In genomic region chr2:164168571-164168946, GRCm38 (mm10) we compare ENCODE assay signal across 9 mouse cellular contexts. TPM values are rescaled to one million over a fixed set of nuclear protein-coding genes. Genes with fewer than 3 reads are reported as not detected.
DNase-seq lines count a peak whose midpoint lies in the region; ATAC-seq and TF ChIP-seq lines count a peak whose summit lies in the region.
"Had no signal": no experiment of that assay in that cellular context is flagged by ENCODE, and none has a peak within 500 bp of the region (broad histone marks: within the 10 kb centered on the region; RNA-seq: fewer than 3 reads in every experiment).

No protein-coding gene starts in this region.

- DNase-seq in heart, adult 9 months (ENCODE audit: low spot score in 2 of 2): no peak
- peak; percentile 50 to 62 for DNase-seq in left cerebral cortex, postnatal 36 days (ENCODE audit: low spot score in 2 of 2)
- no peak for DNase-seq in ovary, adult 18-20 months (ENCODE audit: low spot score)
- DNase-seq in cerebellum, postnatal 25 days: no peak

- no peak for ATAC-seq in heart, embryonic 16.5 days (replicated peaks; ENCODE audit: extremely low read depth, insufficient read depth, low FRiP score)
- ATAC-seq in CD4-positive, CD25-positive, alpha-beta regulatory T cell, adult 4 months: peak; percentile 68
- peak; percentile 22; the same call in 1 of the 2 replicates for ATAC-seq in embryonic facial prominence, embryonic 15.5 days (ENCODE audit: insufficient number of reproducible peaks, low FRiP score, low TSS enrichment, low read depth)
- ATAC-seq: Patski had no signal

- intact Hi-C loops in left cerebral cortex, postnatal 36 days (cut with DNase I): no loop called here

- no peaks in the 10 kb centered on the region; the same call in 1 of the 2 replicates for H3K9me3 ChIP-seq in heart, embryonic 16.5 days (replicated peaks; ENCODE audit: control insufficient read depth, low read length)
- H3K9me3 ChIP-seq in embryonic facial prominence, embryonic 15.5 days (replicated peaks): no peaks in the 10 kb centered on the region

- H3K4me3 ChIP-seq in heart, embryonic 16.5 days (ENCODE audit: low read length): peak overlapping the region; percentile 42
- H3K4me3 ChIP-seq in embryonic facial prominence, embryonic 15.5 days (replicated peaks): peak overlapping the region; percentile 40
- peak overlapping the region; percentile 13; the same call in 1 of the 2 replicates for H3K4me3 ChIP-seq in olfactory bulb, adult 2 months (ENCODE audit: insufficient read depth, low read depth, low read length)

- no peak for TF ChIP-seq POLR2A in olfactory bulb, adult 2 months (IDR thresholded peaks at IDR 0.05; ENCODE audit: insufficient read depth, low read depth, low read length)

- WGBS in heart, embryonic 16.5 days: 13% methylated on average over 42 of the region's 42 CpGs
- 15% methylated on average over 42 of the region's 42 CpGs for WGBS in embryonic facial prominence, embryonic 15.5 days
- 9% methylated on average over 42 of the region's 42 CpGs for WGBS in olfactory bulb, adult 2 months

- H3K4me2 ChIP-seq in heart, embryonic 16.5 days (ENCODE audit: low read depth, low read length): peak overlapping the region; percentile 60
- peak overlapping the region; percentile 62 for H3K4me2 ChIP-seq in embryonic facial prominence, embryonic 15.5 days (replicated peaks)

- H3K27ac ChIP-seq in heart, embryonic 16.5 days (ENCODE audit: low read length): no peak overlapping the region
- no peak overlapping the region for H3K27ac ChIP-seq in embryonic facial prominence, embryonic 15.5 days (replicated peaks)
- no peak overlapping the region for H3K27ac ChIP-seq in olfactory bulb, adult 2 months (ENCODE audit: insufficient read depth, low read depth, low read length)

- peaks cover 15% of the 10 kb centered on the region for H3K4me1 ChIP-seq in heart, embryonic 16.5 days (ENCODE audit: control insufficient read depth, insufficient read depth, low read length)
- peaks cover 28% of the 10 kb centered on the region for H3K4me1 ChIP-seq in embryonic facial prominence, embryonic 15.5 days
- peaks cover 18% of the 10 kb centered on the region; the same call in 1 of the 2 replicates for H3K4me1 ChIP-seq in olfactory bulb, adult 2 months (ENCODE audit: control insufficient read depth, insufficient read depth, low read length)

- no peak overlapping the region for H3K9ac ChIP-seq in heart, embryonic 16.5 days (ENCODE audit: low read length)
- no peak overlapping the region for H3K9ac ChIP-seq in embryonic facial prominence, embryonic 15.5 days

- peaks cover 68% of the 10 kb centered on the region for H3K27me3 ChIP-seq in heart, embryonic 16.5 days (ENCODE audit: control insufficient read depth, insufficient read depth, low read length)
- H3K27me3 ChIP-seq in embryonic facial prominence, embryonic 15.5 days: peaks cover 72% of the 10 kb centered on the region
- H3K27me3 ChIP-seq: Patski had no signal

- no peaks in the 10 kb centered on the region for H3K36me3 ChIP-seq in heart, embryonic 16.5 days (ENCODE audit: control insufficient read depth, insufficient read depth)
- no peaks in the 10 kb centered on the region for H3K36me3 ChIP-seq in embryonic facial prominence, embryonic 15.5 days

- no peak for TF ChIP-seq CTCF in olfactory bulb, adult 2 months (IDR thresholded peaks at IDR 0.05; ENCODE audit: insufficient read depth, low read depth, low read length)

RNA-seq across cellular contexts. Expression of gene Kcns1, which starts 2.4 kb away (rescaled TPM):
- 0.10 and 0.29 TPM in 2 replicates for polyA plus RNA-seq in heart, embryonic 16.5 days (2015; fragmentation: Nextera tagmentation; extraction: Ambion mirVana)
- under 1 TPM in 1 of 2 experiments, not detected in 1; 0.22 TPM for polyA plus RNA-seq in CD4-positive, CD25-positive, alpha-beta regulatory T cell, adult 4 months (2017; shearing (Covaris generic))
- polyA plus RNA-seq in embryonic facial prominence, embryonic 15.5 days (2015; fragmentation: Nextera tagmentation; extraction: Ambion mirVana): 0.49 and 0.96 TPM in 2 replicates
- 10 to 100 TPM; 15.7 to 20.3 TPM for total RNA-seq in left cerebral cortex, postnatal 36 days (2021)
- polyA plus RNA-seq in olfactory bulb, adult 2 months (2012; ENCODE audit: insufficient read depth, insufficient read length, low replicate concordance, missing spikeins): not detected in 2 replicates
- polyA plus RNA-seq: Patski had no signal

RNA-seq across cellular contexts. Expression of gene Wfdc5, which starts 14.0 kb away (rescaled TPM):
- not detected in 2 replicates for polyA plus RNA-seq in heart, embryonic 16.5 days (2015; fragmentation: Nextera tagmentation; extraction: Ambion mirVana)
- not detected for polyA plus RNA-seq in CD4-positive, CD25-positive, alpha-beta regulatory T cell, adult 4 months (2017; shearing (Covaris generic))
- 6.1 and 6.6 TPM in 2 replicates for polyA plus RNA-seq in embryonic facial prominence, embryonic 15.5 days (2015; fragmentation: Nextera tagmentation; extraction: Ambion mirVana)
- total RNA-seq in left cerebral cortex, postnatal 36 days (2021): not detected
- polyA plus RNA-seq in olfactory bulb, adult 2 months (2012; ENCODE audit: insufficient read depth, insufficient read length, low replicate concordance, missing spikeins): not detected in 2 replicates

RNA-seq across cellular contexts. Expression of gene Wfdc12, which starts 21.8 kb away (rescaled TPM):
- polyA plus RNA-seq in heart, embryonic 16.5 days (2015; fragmentation: Nextera tagmentation; extraction: Ambion mirVana): not detected in 2 replicates
- not detected for polyA plus RNA-seq in CD4-positive, CD25-positive, alpha-beta regulatory T cell, adult 4 months (2017; shearing (Covaris generic))
- 0.22 TPM in 1 of 2 replicates, not detected in the other for polyA plus RNA-seq in embryonic facial prominence, embryonic 15.5 days (2015; fragmentation: Nextera tagmentation; extraction: Ambion mirVana)
- not detected for total RNA-seq in left cerebral cortex, postnatal 36 days (2021)
- polyA plus RNA-seq in olfactory bulb, adult 2 months (2012; ENCODE audit: insufficient read depth, insufficient read length, low replicate concordance, missing spikeins): not detected in 2 replicates
- polyA plus RNA-seq: Patski had no signal

RNA-seq across cellular contexts. Expression of gene Wfdc15a, which starts 31.4 kb away (rescaled TPM):
- polyA plus RNA-seq in heart, embryonic 16.5 days (2015; fragmentation: Nextera tagmentation; extraction: Ambion mirVana): not detected in 2 replicates
- not detected for polyA plus RNA-seq in CD4-positive, CD25-positive, alpha-beta regulatory T cell, adult 4 months (2017; shearing (Covaris generic))
- polyA plus RNA-seq in embryonic facial prominence, embryonic 15.5 days (2015; fragmentation: Nextera tagmentation; extraction: Ambion mirVana): not detected in 2 replicates
- total RNA-seq in left cerebral cortex, postnatal 36 days (2021): not detected
- polyA plus RNA-seq in olfactory bulb, adult 2 months (2012; ENCODE audit: insufficient read depth, insufficient read length, low replicate concordance, missing spikeins): not detected in 2 replicates
- polyA plus RNA-seq: Patski had no signal

RNA-seq across cellular contexts. Expression of gene Wfdc15b, which starts 52.9 kb away (rescaled TPM):
- polyA plus RNA-seq in heart, embryonic 16.5 days (2015; fragmentation: Nextera tagmentation; extraction: Ambion mirVana): 0.32 TPM in 1 of 2 replicates, not detected in the other
- polyA plus RNA-seq in CD4-positive, CD25-positive, alpha-beta regulatory T cell, adult 4 months (2017; shearing (Covaris generic)): not detected
- polyA plus RNA-seq in embryonic facial prominence, embryonic 15.5 days (2015; fragmentation: Nextera tagmentation; extraction: Ambion mirVana): not detected in 2 replicates
- total RNA-seq in left cerebral cortex, postnatal 36 days (2021): not detected
- polyA plus RNA-seq in olfactory bulb, adult 2 months (2012; ENCODE audit: insufficient read depth, insufficient read length, low replicate concordance, missing spikeins): not detected in 2 replicates
- polyA plus RNA-seq: Patski had no signal

Comparison
In these comparisons a context has a peak if more than half of its experiments do, and no peak if none do; other contexts are left out.
1. DNase-seq: peak in left cerebral cortex, postnatal 36 days (2 of 2); none in heart, adult 9 months (0 of 2), ovary, adult 18-20 months (single experiment) and cerebellum, postnatal 25 days (0 of 2).
2. Peak in every context shown above with its lines, with median percentiles within 50 percentile points of each other: H3K4me3 ChIP-seq.